Mouse (Mus musculus) thymus, adult 18-20 months (tissue): Measurements from ENCODE around the gene Pappa.

Experiments used
- DNase-seq, 2 experiments: peaks; one replicate each; pipeline ENCODE4 v3.0.0; 2022; ENCODE audit warnings: mixed read lengths in 2 of 2

Gene Pappa

GRCm38 (mm10) chr4:65123741-65124224, at the start of gene Pappa:
TSS of gene Pappa (plus strand) at chr4:65124174.
- no peak for DNase-seq

- no peak for DNase-seq
Observed at GRCm38 (mm10) chr4:65077906-65078615, 45.9 kb upstream of the Pappa start.

- no peak for DNase-seq
Observed at GRCm38 (mm10) chr4:65086864-65087263, 37.1 kb upstream of the Pappa start.

GRCm38 (mm10) chr4:65087592-65087991, 36.4 kb upstream of the Pappa start:
- no peak for DNase-seq

GRCm38 (mm10) chr4:65092191-65092590, 31.8 kb upstream of the Pappa start:
- no peak for DNase-seq

- DNase-seq = no peak
Observed at GRCm38 (mm10) chr4:65120329-65120728, 3.6 kb upstream of the Pappa start.

GRCm38 (mm10) chr4:65122841-65123240, 1.1 kb upstream of the Pappa start:
- DNase-seq = no peak

- DNase-seq = no peak
Observed at GRCm38 (mm10) chr4:65124369-65125151, 586 bp downstream of the Pappa start.

GRCm38 (mm10) chr4:65125341-65126332, 1.7 kb downstream of the Pappa start:
- no peak for DNase-seq

- DNase-seq = no peak
Observed at GRCm38 (mm10) chr4:65126451-65127290, 2.7 kb downstream of the Pappa start.

- no peak for DNase-seq
Observed at GRCm38 (mm10) chr4:65127291-65127590, 3.3 kb downstream of the Pappa start.

- no peak for DNase-seq
Observed at GRCm38 (mm10) chr4:65132657-65133056, 8.7 kb downstream of the Pappa start.

GRCm38 (mm10) chr4:65134358-65134757, 10.4 kb downstream of the Pappa start:
- DNase-seq = no peak

GRCm38 (mm10) chr4:65135109-65135508, 11.1 kb downstream of the Pappa start:
- DNase-seq = no peak

- DNase-seq = no peak
Observed at GRCm38 (mm10) chr4:65136541-65136940, 12.6 kb downstream of the Pappa start.

GRCm38 (mm10) chr4:65146936-65147335, 23.0 kb downstream of the Pappa start:
- DNase-seq = no peak

GRCm38 (mm10) chr4:65153601-65154000, 29.6 kb downstream of the Pappa start:
- no peak for DNase-seq

GRCm38 (mm10) chr4:65156231-65156630, 32.3 kb downstream of the Pappa start:
- DNase-seq = no peak

GRCm38 (mm10) chr4:65158651-65159050, 34.7 kb downstream of the Pappa start:
- no peak for DNase-seq

GRCm38 (mm10) chr4:65159481-65159880, 35.5 kb downstream of the Pappa start:
- no peak for DNase-seq

- no peak for DNase-seq
Observed at GRCm38 (mm10) chr4:65163698-65164097, 39.7 kb downstream of the Pappa start.

- DNase-seq = no peak
Observed at GRCm38 (mm10) chr4:65166288-65166835, 42.4 kb downstream of the Pappa start.
